Mouse (Mus musculus) brown adipose tissue, adult 24 weeks (tissue): ENCODE results near the gene Jmy. TPM values are rescaled to one million over a fixed set of nuclear protein-coding genes. Genes with fewer than 3 reads are reported as not detected.

Experiments
- polyA plus RNA-seq: library from polyadenylated mRNA; stranded (reverse); fragments of >200 nt; gene quantifications from 2 replicates; pipeline ENCODE4 v1.2.4, GENCODE M21; 2012; ENCODE audit not compliant: missing spikeins, insufficient read depth, insufficient read length

Gene Jmy
- polyA plus RNA-seq, 1 experiment, result 7.0 TPM

Other genes starting within 250 kb of the Jmy start
- 11.8 and 13.8 TPM in 2 replicates for gene Homer1, start 200.2 kb downstream of the Jmy start, polyA plus RNA-seq
- 2.1 TPM in 1 of 2 replicates, not detected in the other for gene Bhmt, start 138.2 kb upstream of the Jmy start, polyA plus RNA-seq
- gene Bhmt2, start 174.5 kb upstream of the Jmy start, polyA plus RNA-seq, result not detected in 2 replicates
- gene Dmgdh, start 174.6 kb upstream of the Jmy start, polyA plus RNA-seq, result not detected in 2 replicates